Mouse (Mus musculus) forebrain, embryonic 10.5 days (tissue): ENCODE measurements around the gene Mtfr1l. TPM values are rescaled to one million over a fixed set of nuclear protein-coding genes. Genes with fewer than 3 reads are reported as not detected.

Experiments
- DNase-seq: peaks from one replicate; pipeline ENCODE4 v3.0.0-alpha.2; 2017; ENCODE audit warnings: low spot score; ENCODE audit errors: extremely low spot score
- H3K27ac ChIP-seq: fragments of 300-500 bp; sonication (generic); 2 replicates; pipeline ENCODE4 v1.5.1; 2016; ENCODE audit warnings: mild to moderate bottlenecking
- H3K27me3 ChIP-seq: fragments of 300-500 bp; sonication (generic); 2 replicates; pipeline ENCODE4 v1.6.1; 2016; ENCODE audit warnings: mild to moderate bottlenecking; ENCODE audit not compliant: poor library complexity, severe bottlenecking
- H3K36me3 ChIP-seq: fragments of 300-500 bp; sonication (generic); replicated peaks from 2 replicates; pipeline ENCODE4 v1.6.1; 2016; ENCODE audit warnings: mild to moderate bottlenecking, moderate library complexity
- H3K4me1 ChIP-seq: fragments of 300-500 bp; sonication (generic); 2 replicates; pipeline ENCODE4 v1.6.1; 2016
- H3K4me3 ChIP-seq: fragments of 300-500 bp; sonication (generic); 2 replicates; pipeline ENCODE4 v1.5.1; 2016; ENCODE audit warnings: mild to moderate bottlenecking, moderate library complexity
- H3K9me3 ChIP-seq: fragments of 300-500 bp; sonication (generic); 2 replicates; pipeline ENCODE4 v1.6.1; 2016; ENCODE audit warnings: mild to moderate bottlenecking, moderate library complexity
- WGBS: fragments of 180-500 bp; shearing (Covaris S2); methylation state at CpG from one replicate; pipeline ENCODE4 v1.1.7; 2016; 5-methylcytosine and 5-hydroxymethylcytosine counted together
- polyA plus RNA-seq: library from polyadenylated mRNA; unstranded; fragments of >200 nt; fragmentation: Nextera tagmentation; extraction: Ambion mirVana; gene quantifications from 2 replicates; pipeline ENCODE4 v1.2.1, GENCODE M21; 2016

Mtfr1l gene
- polyA plus RNA-seq, 1 experiment from 2014 or later, result 115 TPM

DNA sequence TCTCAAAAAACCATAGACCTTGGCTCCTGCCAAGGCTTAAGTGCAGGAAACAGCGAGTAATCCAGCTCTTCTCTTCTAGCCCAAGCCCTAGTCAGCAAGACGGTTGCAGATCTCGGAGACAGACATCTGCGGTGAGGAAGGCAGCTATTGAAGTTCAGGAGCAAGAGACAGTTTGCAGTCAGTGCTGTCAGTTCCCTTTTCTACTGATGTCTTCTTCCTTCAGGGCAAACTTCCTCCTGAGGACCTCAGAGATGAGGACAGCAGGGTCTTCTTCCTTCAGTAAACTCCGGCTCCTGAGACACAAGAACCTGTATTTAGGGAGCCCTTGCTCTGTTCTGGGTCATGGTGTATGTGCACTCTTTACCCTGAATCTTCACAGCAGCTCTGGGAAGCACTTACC is 9.0 kb downstream of the Mtfr1l start:
- Histone ChIP-seq H3K36me3 (peaks cover 100% of the 10 kb centered on the region), H3K27me3 (no peaks in the 10 kb centered on the region), H3K27ac (no peak overlapping the region), H3K4me3 (no peak overlapping the region), H3K9me3 (no peaks in the 10 kb centered on the region), H3K4me1 (peaks cover 7% of the 10 kb centered on the region; the same call in 1 of the 2 replicates)
- 89% methylated on average over 5 of the region's 5 CpGs for WGBS
- no peak for DNase-seq

DNA sequence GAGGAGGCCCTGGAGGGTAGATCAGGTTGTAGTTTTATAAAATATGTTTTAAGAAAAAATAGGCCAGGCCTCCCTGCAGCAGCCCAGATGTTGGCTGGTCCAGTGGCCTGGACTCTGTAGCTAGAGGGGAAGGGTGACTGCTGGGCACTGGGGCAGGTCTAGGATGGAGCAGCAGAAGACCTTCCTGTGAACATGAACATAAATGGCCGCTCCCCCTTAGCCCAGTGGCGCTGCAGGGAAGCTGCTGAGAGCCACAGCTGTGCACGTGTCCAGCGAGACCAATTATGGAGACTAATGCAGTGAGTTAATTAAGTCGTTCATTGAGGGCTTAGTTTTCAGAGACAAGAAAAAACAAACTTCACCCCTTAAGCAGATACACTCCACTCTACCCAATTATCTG is 9.4 kb downstream of the Mtfr1l start:
- H3K27ac ChIP-seq, result no peak overlapping the region
- no peak for DNase-seq
- H3K4me3 ChIP-seq, result no peak overlapping the region
- H3K4me1 ChIP-seq, result peaks cover 7% of the 10 kb centered on the region; the same call in 1 of the 2 replicates
- H3K36me3 ChIP-seq, result peaks cover 100% of the 10 kb centered on the region
- 85% methylated on average over 5 of the region's 5 CpGs for WGBS
- H3K9me3 ChIP-seq, result no peaks in the 10 kb centered on the region
- H3K27me3 ChIP-seq, result no peaks in the 10 kb centered on the region

DNA sequence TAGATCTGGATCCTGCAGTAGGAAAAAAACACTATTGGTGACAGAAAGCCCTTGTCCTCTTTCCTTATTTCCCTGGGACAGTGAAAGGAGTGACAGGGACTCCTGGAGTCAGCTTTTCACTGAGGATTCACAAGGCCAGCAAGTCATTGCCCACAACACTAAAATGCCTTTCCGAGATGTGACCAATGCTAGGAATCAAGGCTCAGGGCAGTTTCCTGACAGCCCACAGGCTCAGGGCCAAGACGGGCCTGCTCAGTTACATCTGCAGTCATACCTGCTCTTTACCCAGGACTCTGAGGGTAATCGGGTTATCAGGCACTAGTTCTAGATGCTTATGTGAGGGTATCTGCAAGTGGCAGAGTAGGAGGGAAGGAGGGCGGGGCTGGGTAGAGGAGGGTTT is 11.7 kb downstream of the Mtfr1l start:
- Histone ChIP-seq H3K9me3 (no peaks in the 10 kb centered on the region), H3K4me1 (peaks cover 7% of the 10 kb centered on the region; the same call in 1 of the 2 replicates), H3K36me3 (peaks cover 97% of the 10 kb centered on the region), H3K4me3 (no peak overlapping the region), H3K27me3 (no peaks in the 10 kb centered on the region), H3K27ac (no peak overlapping the region)
- 91% methylated on average over 4 of the region's 4 CpGs for WGBS
- DNase-seq, result no peak

DNA sequence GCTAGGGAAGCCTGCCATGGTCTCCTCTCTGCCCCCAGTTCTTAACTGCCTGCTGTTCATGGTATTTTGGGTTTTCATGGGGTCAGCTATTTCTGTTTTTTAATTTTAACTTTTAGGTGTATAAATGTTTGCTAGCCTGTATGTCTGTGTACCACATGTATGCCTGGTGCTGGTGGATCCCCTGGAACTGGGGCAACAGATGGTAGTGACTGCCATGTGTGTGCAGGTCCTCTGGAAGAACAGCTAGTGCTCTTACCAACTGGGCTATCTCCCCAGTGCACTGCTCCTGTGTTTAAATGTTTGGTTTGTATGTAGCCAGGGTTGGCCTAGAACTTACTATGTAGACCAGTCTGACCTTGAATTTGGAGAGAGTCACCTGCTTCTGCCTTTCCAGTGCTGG is 15.9 kb downstream of the Mtfr1l start:
- Histone ChIP-seq H3K4me1 (peaks cover 13% of the 10 kb centered on the region; the same call in 1 of the 2 replicates), H3K27me3 (no peaks in the 10 kb centered on the region), H3K36me3 (peaks cover 80% of the 10 kb centered on the region), H3K9me3 (no peaks in the 10 kb centered on the region), H3K4me3 (no peak overlapping the region), H3K27ac (no peak overlapping the region)
- no peak for DNase-seq

DNA sequence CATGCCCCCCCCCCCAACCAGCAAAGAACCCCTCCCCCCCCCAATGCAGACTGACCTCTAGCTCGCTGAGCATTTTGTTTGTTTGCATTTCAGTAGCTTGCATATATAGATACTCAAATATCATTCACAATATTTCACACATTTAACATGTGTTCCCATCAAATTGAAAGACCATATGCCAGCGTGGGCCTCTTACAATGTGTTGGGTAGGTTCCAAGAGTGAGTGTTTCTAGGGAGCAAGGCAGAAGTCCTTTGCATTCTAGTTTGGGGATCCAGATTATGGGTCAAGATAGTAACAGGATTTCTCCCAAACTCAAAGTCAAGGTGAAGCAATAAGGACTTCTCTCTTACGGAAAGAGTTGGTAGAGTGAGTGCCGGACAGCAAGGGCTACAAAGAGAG is 16.6 kb downstream of the Mtfr1l start:
- no peak overlapping the region for H3K4me3 ChIP-seq
- no peak for DNase-seq

DNA sequence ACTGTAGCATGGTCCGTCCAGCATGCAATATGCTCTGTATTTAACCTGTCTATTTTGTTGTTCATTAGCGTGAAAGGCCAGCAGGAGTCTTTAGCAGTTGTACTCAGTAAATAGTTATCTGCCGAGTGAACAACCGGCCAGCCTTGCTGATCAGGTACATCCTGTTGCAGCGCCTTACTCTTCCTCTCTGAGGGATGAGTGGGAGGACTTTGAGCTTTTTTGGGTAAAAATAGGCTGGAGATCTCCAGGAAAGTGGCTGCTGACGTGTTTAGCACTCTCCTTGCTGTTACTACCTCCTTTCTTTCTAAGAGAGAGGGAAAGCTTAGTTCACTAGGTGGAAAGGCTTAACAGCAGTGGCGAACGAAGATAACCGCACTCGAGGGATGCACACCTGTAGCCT is 17.5 kb downstream of the Mtfr1l start:
- Histone ChIP-seq H3K36me3 (peaks cover 76% of the 10 kb centered on the region), H3K4me1 (peaks cover 29% of the 10 kb centered on the region), H3K4me3 (no peak overlapping the region), H3K27ac (no peak overlapping the region), H3K27me3 (no peaks in the 10 kb centered on the region), H3K9me3 (no peaks in the 10 kb centered on the region)
- no peak for DNase-seq
- WGBS, result 91% methylated on average over 10 of the region's 10 CpGs

More for the DNA sequence above, 16.6 kb downstream of the Mtfr1l start:
- peaks cover 21% of the 10 kb centered on the region for H3K4me1 ChIP-seq
- H3K27ac ChIP-seq, result no peak overlapping the region
- H3K27me3 ChIP-seq, result no peaks in the 10 kb centered on the region
- no peaks in the 10 kb centered on the region for H3K9me3 ChIP-seq
- WGBS, result 90% methylated on average over 4 of the region's 4 CpGs
- H3K36me3 ChIP-seq, result peaks cover 79% of the 10 kb centered on the region

DNA sequence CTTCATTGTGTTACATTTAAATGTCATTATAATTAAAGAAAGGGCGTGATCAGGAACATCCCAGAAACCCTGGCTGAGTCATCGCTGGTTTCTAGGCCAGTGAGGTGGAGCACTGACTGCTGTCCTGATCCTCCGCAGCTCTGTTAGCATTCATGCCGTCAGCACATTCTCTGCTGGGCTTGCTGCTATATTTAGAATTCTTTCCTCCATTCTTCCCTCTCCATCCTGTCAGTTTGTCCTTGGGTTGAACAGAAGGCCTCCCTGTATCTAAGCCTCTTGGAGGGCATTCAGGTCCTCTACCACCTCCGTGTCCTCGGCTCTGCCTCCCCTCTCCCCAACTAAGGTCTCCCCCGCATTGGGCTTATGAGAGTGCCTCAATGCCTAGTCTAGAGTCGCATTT is 18.2 kb downstream of the Mtfr1l start:
- WGBS, result 85% methylated on average over 8 of the region's 8 CpGs
- no peak for DNase-seq
- Histone ChIP-seq H3K4me1 (peaks cover 36% of the 10 kb centered on the region), H3K4me3 (no peak overlapping the region), H3K27me3 (no peaks in the 10 kb centered on the region), H3K36me3 (peaks cover 72% of the 10 kb centered on the region), H3K9me3 (no peaks in the 10 kb centered on the region), H3K27ac (no peak overlapping the region)

DNA sequence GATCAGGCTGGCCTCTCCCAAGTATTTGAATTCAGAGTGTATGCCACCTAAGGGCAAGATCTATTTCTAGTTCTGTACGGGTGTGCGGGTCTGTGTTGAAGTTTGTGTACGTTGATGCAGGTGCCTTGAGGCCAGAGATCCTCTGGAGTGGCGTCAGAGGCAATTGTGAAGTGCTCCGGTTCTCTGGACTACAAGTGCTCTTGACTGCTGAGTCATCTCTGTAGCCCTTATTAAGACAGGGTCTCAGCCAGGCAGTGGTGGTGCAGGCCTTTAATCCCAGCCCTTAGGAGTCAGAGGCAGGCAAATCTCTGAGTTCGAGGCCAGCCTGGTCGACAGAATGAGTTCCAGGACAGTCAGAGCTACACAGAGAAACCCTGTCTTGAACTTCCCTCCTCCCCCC is 19.6 kb downstream of the Mtfr1l start:
- no peak overlapping the region for H3K4me3 ChIP-seq
- peaks cover 47% of the 10 kb centered on the region for H3K4me1 ChIP-seq
- 80% methylated on average over 7 of the region's 7 CpGs for WGBS
- no peak for DNase-seq
- no peak overlapping the region for H3K27ac ChIP-seq
- H3K36me3 ChIP-seq, result peaks cover 58% of the 10 kb centered on the region
- H3K9me3 ChIP-seq, result no peaks in the 10 kb centered on the region
- no peaks in the 10 kb centered on the region for H3K27me3 ChIP-seq

DNA sequence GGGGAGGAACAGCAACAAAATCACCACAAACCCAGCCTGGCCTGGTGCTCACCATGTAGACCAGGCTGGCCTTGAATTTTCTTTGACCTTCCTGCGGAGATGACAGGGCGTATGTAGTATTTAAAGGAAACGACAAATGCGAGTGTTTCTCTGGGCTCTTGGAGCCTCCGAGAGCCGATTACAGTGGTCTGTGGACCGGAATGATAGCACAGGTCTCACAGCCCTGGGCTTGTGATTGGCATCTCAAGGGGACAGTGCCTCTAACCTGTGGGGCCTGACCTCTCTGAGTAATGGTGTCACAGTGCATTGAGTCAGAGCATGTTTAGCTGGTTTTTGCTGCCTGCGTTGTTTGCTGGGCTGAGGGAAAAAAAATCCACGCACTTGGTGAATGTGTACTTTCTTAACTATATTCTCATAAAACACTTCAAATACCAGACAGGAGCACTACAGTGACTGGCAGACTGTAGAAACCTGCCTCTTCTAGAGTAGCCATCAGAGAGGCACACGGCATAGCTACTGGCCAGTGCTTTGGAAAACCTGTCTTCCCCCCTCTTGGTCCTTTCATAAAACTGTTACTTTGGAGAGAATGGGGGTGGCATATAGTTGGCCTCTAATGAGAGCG is 20.8 kb downstream of the Mtfr1l start:
- 90% methylated on average over 11 of the region's 11 CpGs for WGBS
- H3K4me3 ChIP-seq, result no peak overlapping the region
- peaks cover 47% of the 10 kb centered on the region for H3K4me1 ChIP-seq
- H3K36me3 ChIP-seq, result peaks cover 47% of the 10 kb centered on the region
- DNase-seq, result no peak
- no peak overlapping the region for H3K27ac ChIP-seq
- no peaks in the 10 kb centered on the region for H3K27me3 ChIP-seq
- no peaks in the 10 kb centered on the region for H3K9me3 ChIP-seq

DNA sequence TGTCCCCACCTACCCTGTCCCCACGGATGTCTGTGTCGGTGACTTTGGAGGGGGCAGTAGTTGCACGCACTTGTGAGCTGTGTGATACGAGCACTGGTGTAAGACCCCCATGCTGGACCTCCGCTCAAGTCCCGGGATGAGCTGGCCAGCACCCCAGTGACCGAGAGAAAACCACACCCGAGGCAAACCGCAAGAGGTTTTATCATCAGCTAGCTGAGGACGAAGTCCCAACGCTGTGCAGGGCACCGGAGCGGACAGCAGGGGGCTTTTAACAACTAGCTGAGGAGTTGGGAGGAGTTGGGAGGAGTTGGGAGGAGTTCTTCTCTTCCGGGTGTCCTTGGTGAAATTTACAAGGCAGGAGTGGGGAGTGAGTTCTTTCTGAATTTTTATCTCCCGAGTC is 22.4 kb downstream of the Mtfr1l start:
- Histone ChIP-seq H3K27me3 (no peaks in the 10 kb centered on the region), H3K36me3 (peaks cover 33% of the 10 kb centered on the region), H3K27ac (peak overlapping the region; percentile 60; the same call in 1 of the 2 replicates), H3K4me1 (peaks cover 46% of the 10 kb centered on the region), H3K9me3 (no peaks in the 10 kb centered on the region), H3K4me3 (peak overlapping the region; percentile 81)
- DNase-seq, result peak; percentile 50
- WGBS, result 41% methylated on average over 15 of the region's 15 CpGs

DNA sequence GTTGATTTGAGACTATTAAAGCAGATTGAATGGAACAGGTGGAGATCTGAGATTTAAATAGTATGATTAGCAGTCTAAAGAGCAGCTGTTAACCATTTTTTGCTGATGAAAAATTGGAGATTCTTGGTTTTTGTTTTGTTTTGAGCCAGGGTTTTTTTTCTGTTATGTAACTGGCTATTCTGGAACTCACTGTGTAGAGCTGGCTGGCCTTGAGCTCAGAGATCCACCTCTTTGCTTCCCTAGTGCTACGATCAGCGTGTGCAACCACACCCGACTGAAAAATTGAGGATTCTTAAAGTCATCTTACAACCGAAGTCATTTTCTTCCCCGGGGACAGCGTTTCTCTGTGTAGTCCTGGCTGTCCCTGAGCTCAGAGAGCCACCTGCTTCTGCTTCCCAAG is 23.5 kb downstream of the Mtfr1l start:
- H3K27ac ChIP-seq, result peak overlapping the region; percentile 97
- no peaks in the 10 kb centered on the region for H3K9me3 ChIP-seq

DNA sequence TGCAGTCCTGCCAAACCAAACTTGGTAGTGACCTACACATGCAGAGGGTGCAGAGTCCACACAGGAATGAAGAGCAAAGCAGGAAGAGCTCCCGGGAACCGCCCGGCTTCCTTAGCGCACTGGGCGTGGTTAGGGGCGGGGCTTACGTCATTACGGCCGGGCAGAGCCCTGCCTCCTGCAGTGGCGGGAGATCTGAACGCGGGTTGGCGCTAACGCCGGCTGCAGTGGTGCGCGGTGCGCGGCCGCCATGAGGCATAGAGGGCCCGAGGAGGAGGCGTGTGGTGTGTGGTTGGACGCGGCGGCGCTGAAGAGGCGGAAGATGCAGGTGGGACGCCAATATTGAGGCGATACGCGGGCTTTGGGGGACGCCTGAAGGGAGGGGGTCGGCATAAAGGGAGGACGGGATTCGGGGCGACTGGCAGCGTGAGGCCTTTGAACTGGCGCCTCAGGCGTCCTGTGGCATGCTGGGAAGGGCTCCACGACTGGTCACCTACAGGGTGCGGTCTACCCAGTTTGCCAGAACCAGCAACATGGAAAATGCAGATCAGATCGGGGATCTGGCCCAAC is 24.3 kb downstream of the Mtfr1l start, which contains the start of gene Aunip:
Gene Aunip (plus strand): TSS at position 155 of the 567 bp plus-strand sequence.
- WGBS, result under 1% methylated on average over 42 of the region's 42 CpGs
- H3K4me3 ChIP-seq, result peak within 1 kb of the TSS; percentile 81
- peak within 1 kb of the TSS; percentile 97 for H3K27ac ChIP-seq

More for the DNA sequence above, 23.5 kb downstream of the Mtfr1l start:
- peaks cover 39% of the 10 kb centered on the region for H3K4me1 ChIP-seq
- no peaks in the 10 kb centered on the region for H3K27me3 ChIP-seq
- peak overlapping the region; percentile 81 for H3K4me3 ChIP-seq
- 85% methylated on average over 6 of the region's 6 CpGs for WGBS
- DNase-seq, result no peak
- peaks cover 22% of the 10 kb centered on the region for H3K36me3 ChIP-seq

DNA sequence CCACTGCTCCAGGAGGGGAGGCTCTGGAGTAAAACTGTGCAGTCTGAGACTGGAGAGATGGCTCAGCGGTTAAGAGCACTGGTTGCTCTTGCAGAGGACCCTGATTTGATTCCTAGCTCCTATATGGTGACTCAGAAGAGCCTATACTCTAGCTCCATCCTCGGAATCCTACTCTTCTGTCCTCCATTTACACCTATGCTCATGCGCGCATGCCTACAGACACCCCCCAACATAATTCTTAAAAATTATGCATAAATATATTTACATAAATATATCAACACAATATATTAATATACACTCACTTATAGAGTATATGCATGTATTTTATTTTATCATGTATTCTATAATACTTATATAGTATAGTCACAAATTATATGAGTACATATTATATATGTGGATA is 24.8 kb downstream of the Mtfr1l start:
- 73% methylated on average over 4 of the region's 4 CpGs for WGBS

More for the DNA sequence above, 24.3 kb downstream of the Mtfr1l start, which contains the start of gene Aunip:
- peaks cover 20% of the 10 kb centered on the region for H3K36me3 ChIP-seq
- peak; percentile 94 for DNase-seq
- H3K9me3 ChIP-seq, result no peaks in the 10 kb centered on the region
- no peaks in the 10 kb centered on the region for H3K27me3 ChIP-seq
- H3K4me1 ChIP-seq, result peaks cover 39% of the 10 kb centered on the region

More for the DNA sequence above, 24.8 kb downstream of the Mtfr1l start:
- DNase-seq, result no peak
- Histone ChIP-seq H3K4me3 (peak overlapping the region; percentile 81), H3K27me3 (no peaks in the 10 kb centered on the region), H3K4me1 (peaks cover 39% of the 10 kb centered on the region), H3K9me3 (no peaks in the 10 kb centered on the region), H3K36me3 (peaks cover 20% of the 10 kb centered on the region), H3K27ac (0 out of 2 replicates have a peak overlapping the region, but pooled peaks have one; percentile 35)
